Mouse (Mus musculus) testis, adult 2 months (tissue): ENCODE measurements around the gene Ppp1r37.

ENCODE experiments used
- CTCF ChIP-seq: fragments of 200-500 bp; IDR thresholded peaks from 2 replicates; pipeline ENCODE4 v1.5.1; 2012; ENCODE audit warnings: low read depth, mild to moderate bottlenecking, inconsistent platforms, low read length, moderate library complexity; ENCODE audit not compliant: control insufficient read depth, insufficient read depth, insufficient replicate concordance
- POLR2A ChIP-seq: fragments of 200-500 bp; IDR thresholded peaks from 2 replicates; pipeline ENCODE4 v1.6.1; 2012; ENCODE audit warnings: low read depth, mild to moderate bottlenecking, inconsistent platforms, low read length, moderate library complexity; ENCODE audit not compliant: control insufficient read depth

DNA sequence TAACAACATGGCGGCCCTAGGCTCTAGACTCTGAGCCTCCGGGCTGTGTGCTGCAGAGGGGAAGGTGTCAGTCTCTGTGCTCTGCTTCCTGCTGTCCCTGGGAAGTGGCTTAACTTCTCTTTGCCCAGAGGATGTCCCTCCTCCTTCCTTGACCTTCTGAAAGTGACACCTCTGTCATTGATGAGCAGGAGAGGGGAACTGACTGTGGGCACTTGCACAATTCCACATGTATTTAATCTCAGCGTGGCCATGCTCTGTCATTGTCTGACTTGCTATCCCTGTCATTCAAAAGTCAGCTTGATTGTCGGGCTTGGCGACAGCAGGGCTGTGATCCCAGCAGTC lies 66.7 kb downstream of the Ppp1r37 start:
- TF ChIP-seq CTCF (no peak), POLR2A (no peak)
